In the genomic region with DNA sequence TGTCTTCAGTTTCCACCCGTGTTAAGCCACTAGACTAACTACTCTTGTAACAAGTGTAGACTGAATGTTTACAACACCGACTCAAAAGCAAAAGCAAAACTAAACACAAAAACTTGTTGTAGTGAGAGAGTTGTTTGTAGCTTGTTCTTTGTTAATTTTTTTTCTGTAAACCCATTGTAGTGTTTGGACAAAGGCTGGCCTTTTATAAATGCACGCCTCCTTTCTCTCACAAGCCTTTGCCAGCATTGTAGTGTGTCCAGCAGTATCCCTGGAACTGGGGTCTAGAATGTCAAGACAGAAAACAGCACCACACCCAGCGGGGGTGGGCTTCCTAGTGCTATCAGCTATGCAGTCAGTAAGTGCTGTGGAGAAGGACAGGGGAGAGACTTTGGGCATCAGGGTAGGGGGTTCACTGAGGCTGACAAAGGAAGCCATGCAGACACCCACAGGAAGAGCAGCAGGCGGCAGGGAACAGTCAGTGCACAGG, we compare ENCODE assay signal across 14 mouse cellular contexts. TPM values are rescaled to one million over a fixed set of nuclear protein-coding genes. Genes with fewer than 3 reads are reported as not detected.
DNase-seq lines count a peak whose midpoint lies in the region; ATAC-seq lines count a peak whose summit lies in the region.
"Had no signal": no experiment of that assay in that cellular context is flagged by ENCODE, and none has a peak within 500 bp of the region (broad histone marks: within the 10 kb centered on the region; RNA-seq: fewer than 3 reads in every experiment).

No protein-coding gene starts in this region.

- H3K27me3 ChIP-seq in heart, embryonic 10.5 days (ENCODE audit: insufficient read depth, poor library complexity, severe bottlenecking): no peaks in the 10 kb centered on the region
- no peaks in the 10 kb centered on the region for H3K27me3 ChIP-seq in heart, embryonic 12.5 days (replicated peaks)
- H3K27me3 ChIP-seq in midbrain, embryonic 10.5 days (ENCODE audit: low read depth, poor library complexity, severe bottlenecking): no peaks in the 10 kb centered on the region
- H3K27me3 ChIP-seq in midbrain, embryonic 16.5 days (ENCODE audit: control insufficient read depth, insufficient read depth, low read depth, low read length): no peaks in the 10 kb centered on the region
- H3K27me3 ChIP-seq: limb, embryonic 15.5 days; lung, embryonic 15.5 days had no signal

- ATAC-seq in heart, embryonic 12.5 days (ENCODE audit: insufficient number of reproducible peaks, low FRiP score): no peak
- ATAC-seq in midbrain, embryonic 16.5 days: no peak

- H3K36me3 ChIP-seq in heart, embryonic 10.5 days: no peaks in the 10 kb centered on the region
- no peaks in the 10 kb centered on the region for H3K36me3 ChIP-seq in heart, embryonic 12.5 days
- H3K36me3 ChIP-seq in midbrain, embryonic 10.5 days: no peaks in the 10 kb centered on the region
- H3K36me3 ChIP-seq in midbrain, embryonic 16.5 days (ENCODE audit: control insufficient read depth, insufficient read depth, low read length): no peaks in the 10 kb centered on the region
- H3K36me3 ChIP-seq: limb, embryonic 15.5 days; lung, embryonic 15.5 days had no signal

- WGBS in heart, embryonic 10.5 days: 63% methylated on average over 5 of the region's 5 CpGs
- WGBS in heart, embryonic 12.5 days: 67% methylated on average over 5 of the region's 5 CpGs
- 54% methylated on average over 5 of the region's 5 CpGs for WGBS in midbrain, embryonic 10.5 days
- WGBS in midbrain, embryonic 16.5 days: 51% methylated on average over 5 of the region's 5 CpGs

- H3K9ac ChIP-seq in heart, embryonic 12.5 days: no peak overlapping the region
- H3K9ac ChIP-seq in midbrain, embryonic 16.5 days (ENCODE audit: low read depth, low read length): no peak overlapping the region
- H3K9ac ChIP-seq: limb, embryonic 15.5 days; lung, embryonic 15.5 days had no signal

- no peaks in the 10 kb centered on the region for H3K9me3 ChIP-seq in heart, embryonic 10.5 days
- no peaks in the 10 kb centered on the region for H3K9me3 ChIP-seq in heart, embryonic 12.5 days (replicated peaks)
- H3K9me3 ChIP-seq in midbrain, embryonic 10.5 days (replicated peaks): no peaks in the 10 kb centered on the region
- no peaks in the 10 kb centered on the region for H3K9me3 ChIP-seq in midbrain, embryonic 16.5 days (replicated peaks; ENCODE audit: control insufficient read depth, low read length, poor library complexity, severe bottlenecking)
- H3K9me3 ChIP-seq: limb, embryonic 15.5 days; lung, embryonic 15.5 days had no signal

- H3K4me3 ChIP-seq in heart, embryonic 10.5 days: no peak overlapping the region
- H3K4me3 ChIP-seq in heart, embryonic 12.5 days: no peak overlapping the region
- no peak overlapping the region for H3K4me3 ChIP-seq in midbrain, embryonic 10.5 days
- no peak overlapping the region for H3K4me3 ChIP-seq in midbrain, embryonic 16.5 days (ENCODE audit: low read depth, low read length)
- H3K4me3 ChIP-seq: limb, embryonic 15.5 days; lung, embryonic 15.5 days had no signal

- no peak overlapping the region for H3K27ac ChIP-seq in heart, embryonic 10.5 days
- no peak overlapping the region for H3K27ac ChIP-seq in heart, embryonic 12.5 days (ENCODE audit: poor library complexity, severe bottlenecking)
- H3K27ac ChIP-seq in midbrain, embryonic 10.5 days (replicated peaks): peak overlapping the region; percentile 77
- H3K27ac ChIP-seq in midbrain, embryonic 16.5 days (ENCODE audit: low read length): no peak overlapping the region
- H3K27ac ChIP-seq: limb, embryonic 15.5 days had no signal

- peak; percentile 48 for DNase-seq in heart, embryonic 10.5 days (ENCODE audit: low spot score)
- DNase-seq in midbrain, embryonic 10.5 days (ENCODE audit: low spot score): no peak
- peak; percentile 79 for DNase-seq in brain, adult 2 months (ENCODE audit: low read depth, low spot score)
- DNase-seq in lung, postnatal 25 days (ENCODE audit: low spot score): peak; percentile 59
- no peak for DNase-seq in retina, embryonic 14.5 days (ENCODE audit: low spot score)
- DNase-seq: adrenal gland, postnatal 25 days; cerebellum, adult 11 months; embryo, embryonic 11 days; spleen, adult 18-20 months had no signal

- no peak overlapping the region for H3K4me2 ChIP-seq in heart, embryonic 12.5 days
- H3K4me2 ChIP-seq in midbrain, embryonic 16.5 days (ENCODE audit: low read length): no peak overlapping the region
- H3K4me2 ChIP-seq: limb, embryonic 15.5 days; lung, embryonic 15.5 days had no signal

- peaks cover 29% of the 10 kb centered on the region for H3K4me1 ChIP-seq in heart, embryonic 10.5 days
- peaks cover 16% of the 10 kb centered on the region; the same call in 1 of the 2 replicates for H3K4me1 ChIP-seq in heart, embryonic 12.5 days (replicated peaks)
- H3K4me1 ChIP-seq in midbrain, embryonic 10.5 days: peaks cover 64% of the 10 kb centered on the region
- H3K4me1 ChIP-seq in midbrain, embryonic 16.5 days (ENCODE audit: control insufficient read depth, insufficient read depth, low read length): peaks cover 12% of the 10 kb centered on the region; the same call in 1 of the 2 replicates

RNA-seq across cellular contexts. Expression of gene Trpm1, which starts 5.5 kb away (rescaled TPM):
- polyA plus RNA-seq in heart, embryonic 10.5 days (2016; fragmentation: Nextera tagmentation; extraction: Ambion mirVana): 0.21 and 0.37 TPM in 2 replicates
- not detected in 2 replicates for polyA plus RNA-seq in heart, embryonic 12.5 days (2016; fragmentation: Nextera tagmentation; extraction: Ambion mirVana)
- 0.41 and 6.1 TPM in 2 replicates for polyA plus RNA-seq in midbrain, embryonic 10.5 days (2016; fragmentation: Nextera tagmentation; extraction: Ambion mirVana)
- 0.15 and 0.20 TPM in 2 replicates for polyA plus RNA-seq in midbrain, embryonic 16.5 days (2015; fragmentation: Nextera tagmentation; extraction: Ambion mirVana)
- polyA plus RNA-seq: kidney, embryonic 14.5 days; lung, embryonic 15.5 days had no signal

Comparison
In these comparisons a context has a peak if more than half of its experiments do, and no peak if none do; other contexts are left out.
1. DNase-seq: peak in heart, embryonic 10.5 days (single experiment), brain, adult 2 months (single experiment) and lung, postnatal 25 days (single experiment); none in midbrain, embryonic 10.5 days (single experiment) and retina, embryonic 14.5 days (single experiment).